Mouse (Mus musculus) CD4-positive naive resting alpha-beta T cell, adult 57 days (primary cell): ENCODE data around the gene B4galt3. TPM values are rescaled to one million over a fixed set of nuclear protein-coding genes. Genes with fewer than 3 reads are reported as not detected.

Experiments used
- total RNA-seq: library from RNA; stranded (reverse); gene quantifications from one replicate; pipeline ENCODE4 v1.2.4, GENCODE M21; 2023

B4galt3 gene
- total RNA-seq, result 70.7 TPM

DNA sequence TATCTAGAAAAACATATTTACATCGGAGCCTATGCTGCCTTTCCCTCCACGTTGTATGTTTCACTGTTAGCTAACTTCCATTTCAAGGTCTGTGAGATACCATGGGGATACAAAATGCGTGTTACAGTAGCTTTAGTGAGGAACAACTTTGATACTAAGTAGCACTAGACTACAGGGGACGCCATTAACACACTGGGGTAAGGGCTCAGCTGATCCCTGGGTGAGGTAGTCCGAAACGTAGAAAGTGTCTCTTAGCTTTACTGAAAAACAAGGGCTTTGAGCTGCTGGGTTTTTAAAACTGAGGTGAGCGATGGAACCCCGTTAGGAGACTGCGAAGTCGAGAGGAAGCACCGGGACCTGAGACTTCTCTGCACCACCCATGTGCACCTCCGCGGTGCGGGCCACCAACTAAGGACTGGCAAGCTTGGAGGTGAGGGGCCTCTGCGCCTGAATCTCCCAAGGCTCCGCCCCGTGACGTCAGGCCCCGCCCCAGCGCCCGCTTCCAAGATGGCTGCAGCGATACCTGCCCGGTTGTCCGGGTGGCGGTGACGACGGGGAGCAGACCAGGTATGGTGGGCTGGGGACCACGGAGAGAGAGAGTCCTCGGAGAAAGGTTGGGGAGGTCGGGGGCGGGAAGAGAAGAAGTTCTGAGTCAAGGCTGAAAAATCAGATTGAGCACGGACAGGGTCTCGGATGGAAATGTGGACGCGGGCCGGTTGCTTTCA lies at the start of gene B4galt3:
Gene B4galt3, plus strand, starts transcription at position 481 of the 725 bp plus-strand sequence.

GRCm38 (mm10) chr1:171222238-171223155 lies 47.6 kb upstream of the B4galt3 start, which contains the start of gene Tomm40l:
Gene Tomm40l, minus strand, starts transcription at chr1:171222514.

GRCm38 (mm10) chr1:171224857-171225256 lies 45.3 kb upstream of the B4galt3 start, which contains the start of gene Apoa2:
Gene Apoa2, plus strand, starts transcription at chr1:171225054.

DNA sequence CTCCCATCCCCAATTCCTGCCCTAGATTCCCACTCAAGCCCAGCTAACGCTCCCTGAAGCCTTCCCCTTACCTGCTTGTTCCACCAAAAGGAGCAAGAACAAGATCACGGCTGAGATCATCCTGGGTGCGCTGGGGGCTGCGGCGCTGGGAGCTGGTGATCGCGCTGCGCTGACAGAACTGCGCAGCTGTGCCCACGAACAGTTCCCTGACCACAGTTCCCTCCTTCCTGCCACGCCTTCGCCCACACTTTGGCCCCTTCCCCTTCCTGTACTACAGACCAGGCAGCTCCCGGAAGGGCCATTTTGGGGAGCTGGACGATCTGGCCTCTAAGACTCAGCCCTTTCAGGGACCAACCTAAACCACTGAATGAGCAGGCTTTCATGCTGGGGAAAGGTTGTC lies 36.0 kb upstream of the B4galt3 start, which contains the start of gene Fcer1g:
Gene Fcer1g, minus strand, starts transcription at position 240 of the 400 bp plus-strand sequence.

GRCm38 (mm10) chr1:171249913-171250600 lies 20.1 kb upstream of the B4galt3 start, which contains the start of gene Adamts4:
Gene Adamts4, plus strand, starts transcription at chr1:171250421.

DNA sequence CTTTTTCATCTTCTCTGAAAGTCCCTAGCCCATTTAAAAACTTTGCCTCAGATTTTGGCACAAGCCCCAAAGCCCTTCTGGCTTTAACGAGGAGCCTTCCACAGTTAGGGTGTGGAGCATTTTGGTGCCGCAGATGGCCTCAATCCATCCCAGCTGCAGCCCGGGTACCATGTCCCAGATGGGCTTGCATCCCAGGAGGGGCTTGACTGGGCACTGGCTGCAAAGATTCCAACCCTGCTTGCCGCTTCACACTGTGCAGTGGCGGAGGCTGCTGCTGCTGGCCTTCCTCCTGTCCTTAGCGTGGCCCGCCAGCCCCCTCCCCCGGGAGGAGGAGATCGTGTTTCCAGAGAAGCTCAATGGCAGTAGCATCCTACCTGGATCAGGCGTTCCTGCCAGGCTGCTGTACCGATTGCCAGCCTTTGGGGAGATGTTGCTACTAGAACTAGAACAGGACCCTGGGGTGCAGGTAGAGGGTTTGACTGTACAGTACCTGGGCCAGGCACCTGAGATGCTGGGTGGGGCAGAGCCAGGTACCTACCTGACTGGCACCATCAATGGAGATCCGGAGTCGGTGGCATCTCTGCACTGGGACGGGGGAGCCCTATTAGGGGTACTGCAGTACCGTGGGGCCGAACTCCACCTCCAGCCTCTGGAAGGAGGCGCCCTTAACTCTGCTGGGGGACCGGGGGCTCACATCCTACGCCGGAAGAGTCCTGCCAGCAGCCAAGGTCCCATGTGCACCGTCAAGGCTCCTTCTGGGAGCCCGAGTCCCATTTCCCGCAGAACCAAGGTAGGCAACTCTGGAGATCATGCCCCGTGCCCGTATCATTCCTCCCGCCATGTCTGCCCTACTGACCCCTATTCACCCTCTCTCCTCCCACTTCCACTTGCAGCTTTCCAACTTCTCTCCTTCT lies 19.2 kb upstream of the B4galt3 start, which contains the start of gene Ndufs2:
Gene Ndufs2, minus strand, starts transcription at position 709 of the 914 bp plus-strand sequence.

GRCm38 (mm10) chr1:171280916-171281527 lies 10.9 kb downstream of the B4galt3 start, which contains the start of gene Ppox:
Gene Ppox, minus strand, starts transcription at chr1:171281186.

DNA sequence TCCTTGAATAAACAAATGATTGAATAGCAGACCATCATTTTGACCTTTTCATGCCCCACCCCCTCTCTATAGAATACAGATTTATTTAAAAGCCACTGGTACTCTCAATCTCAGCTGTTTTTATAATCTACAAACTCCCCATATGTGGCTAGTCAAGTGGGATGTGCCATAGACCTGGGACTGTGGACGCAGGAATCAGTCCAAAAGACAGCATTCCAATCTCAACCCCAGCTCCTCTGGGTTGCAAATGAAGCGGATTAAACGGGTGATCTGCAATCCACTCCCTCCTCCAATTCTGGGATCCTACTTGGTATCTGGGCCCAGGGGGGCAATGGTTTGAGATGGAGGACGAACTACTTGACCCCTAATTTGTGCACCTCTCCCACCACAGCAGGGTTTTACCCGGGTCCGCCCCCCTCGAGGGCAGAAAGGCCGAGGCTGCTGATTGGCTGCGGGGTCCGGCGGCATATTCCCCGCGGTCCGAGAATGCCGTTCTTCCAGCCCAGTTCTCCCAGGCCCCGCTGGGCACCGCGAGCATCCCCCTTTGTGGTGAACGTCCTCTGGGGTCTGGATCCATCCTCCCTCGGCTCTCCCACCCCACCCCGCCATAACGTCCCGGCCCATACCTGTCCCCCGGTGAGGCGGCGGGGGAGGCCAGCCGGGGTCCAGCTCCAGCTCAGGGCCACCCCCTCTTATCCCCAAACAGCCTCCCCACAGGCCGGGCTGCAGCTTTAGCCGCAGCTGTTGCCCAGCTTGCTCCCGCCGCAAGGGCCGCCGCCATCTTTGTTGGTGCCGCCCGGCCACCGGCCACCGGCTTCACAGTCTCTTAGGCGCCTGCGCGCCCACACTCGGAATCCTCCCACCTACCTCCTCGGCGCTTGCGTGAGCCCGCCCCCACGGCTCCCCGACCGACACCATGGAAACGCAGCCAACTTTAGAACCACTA lies 17.3 kb downstream of the B4galt3 start, which contains the start of gene Usp21:
Gene Usp21, minus strand, starts transcription at position 856 of the 946 bp plus-strand sequence.

DNA sequence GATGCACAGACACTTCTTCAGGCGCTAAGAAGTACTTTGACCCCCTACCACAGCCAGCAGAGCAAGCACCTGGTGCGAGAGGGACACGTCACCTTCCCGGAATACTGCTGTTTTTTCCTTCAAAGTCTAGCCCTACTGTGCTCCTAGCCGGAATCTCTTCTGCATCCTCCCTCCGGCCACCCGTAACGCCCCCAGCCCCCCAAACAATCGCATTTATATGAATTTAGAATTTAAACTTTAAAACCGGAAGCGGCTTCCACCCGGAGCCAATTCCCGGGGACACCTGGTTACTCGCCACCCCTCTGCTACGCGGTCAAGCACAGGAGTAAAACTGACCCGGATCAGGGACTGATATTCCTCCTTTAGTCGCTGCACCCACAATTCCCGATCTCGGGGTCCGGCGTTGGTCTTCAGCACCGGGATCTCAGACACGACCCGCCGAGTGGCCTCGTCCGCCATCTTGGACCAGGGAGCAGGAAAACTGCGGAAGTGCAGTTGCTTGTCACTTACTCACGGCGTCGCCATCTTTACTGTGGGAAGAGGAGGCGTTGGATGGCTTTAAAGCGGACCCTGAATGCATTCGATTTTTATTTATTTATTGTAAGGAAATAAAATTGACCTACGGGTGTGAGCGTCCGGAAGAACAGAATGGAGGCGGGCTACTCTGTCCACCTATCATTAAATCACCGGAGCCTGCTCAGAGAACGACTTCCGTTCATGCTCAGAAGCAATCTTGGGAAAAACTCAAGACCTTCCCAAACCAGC lies 24.4 kb downstream of the B4galt3 start, which contains the start of gene Ufc1:
Gene Ufc1, minus strand, starts transcription at position 727 of the 765 bp plus-strand sequence.

Other genes with a start within 250 kb of the B4galt3 start
- gene Fcgr3, start 205.4 kb upstream of the B4galt3 start, total RNA-seq, result 5.6 TPM
- gene Cfap126, start 156.4 kb upstream of the B4galt3 start, total RNA-seq, result not detected
- 113 TPM for gene Sdhc, start 119.7 kb upstream of the B4galt3 start, total RNA-seq
- not detected for gene Mpz, start 119.6 kb upstream of the B4galt3 start, total RNA-seq
- not detected for gene Pcp4l1, start 74.1 kb upstream of the B4galt3 start, total RNA-seq
- not detected for gene Nr1i3, start 56.4 kb upstream of the B4galt3 start, total RNA-seq
- 21.0 TPM for gene Tomm40l, start 47.8 kb upstream of the B4galt3 start, total RNA-seq
- gene Apoa2, start 45.3 kb upstream of the B4galt3 start, total RNA-seq, result not detected
- 15.1 TPM for gene Fcer1g, start 36.0 kb upstream of the B4galt3 start, total RNA-seq
- not detected for gene Adamts4, start 19.9 kb upstream of the B4galt3 start, total RNA-seq
- 115 TPM for gene Ndufs2, start 18.9 kb upstream of the B4galt3 start, total RNA-seq
- gene Ppox, start 10.9 kb downstream of the B4galt3 start, total RNA-seq, result 52.3 TPM
- 51.6 TPM for gene Usp21, start 17.7 kb downstream of the B4galt3 start, total RNA-seq
- gene Ufc1, start 24.7 kb downstream of the B4galt3 start, total RNA-seq, result 46.1 TPM
- 28.3 TPM for gene Dedd, start 58.8 kb downstream of the B4galt3 start, total RNA-seq
- 28.5 TPM for gene Nit1, start 75.3 kb downstream of the B4galt3 start, total RNA-seq
- 69.8 TPM for gene Pfdn2, start 75.3 kb downstream of the B4galt3 start, total RNA-seq
- gene Klhdc9, start 90.5 kb downstream of the B4galt3 start, total RNA-seq, result 0.98 TPM
- 0.15 TPM for gene Nectin4, start 99.8 kb downstream of the B4galt3 start, total RNA-seq
- 202 TPM for gene Arhgap30, start 118.6 kb downstream of the B4galt3 start, total RNA-seq
- gene Usf1, start 141.0 kb downstream of the B4galt3 start, total RNA-seq, result 92.7 TPM
- 4.4 TPM for gene Tstd1, start 148.5 kb downstream of the B4galt3 start, total RNA-seq
- 1.1 TPM for gene F11r, start 167.2 kb downstream of the B4galt3 start, total RNA-seq
- gene Alyref2, start 233.2 kb downstream of the B4galt3 start, total RNA-seq, result 4.9 TPM